Mouse (Mus musculus) layer of hippocampus, adult 2 months (tissue): Measurements from ENCODE around the gene Zfp524. TPM values are rescaled to one million over a fixed set of nuclear protein-coding genes. Genes with fewer than 3 reads are reported as not detected.

Experiments
- DNase-seq, 2 experiments: peaks; one replicate each; pipeline ENCODE4 v3.0.0; 2022; ENCODE audit warnings: low spot score in 2 of 2
- H3K27ac ChIP-seq: fragments of 200-600 bp; 2 replicates; pipeline ENCODE4 v1.8.1; 2022
- H3K4me3 ChIP-seq: fragments of 200-600 bp; 2 replicates; pipeline ENCODE4 v1.8.1; 2022; ENCODE audit warnings: mild to moderate bottlenecking
- CTCF ChIP-seq: fragments of 200-600 bp; conservative IDR thresholded peaks from 2 replicates; pipeline ENCODE4 v1.8.1; 2022; ENCODE audit warnings: antibody characterized with exemption, mild to moderate bottlenecking, moderate library complexity
- total RNA-seq, 2 experiments: library from RNA; stranded (reverse); gene quantifications; 2 replicates each; pipeline ENCODE4 v1.2.3; 2021

Zfp524 gene
- total RNA-seq, 2 experiments from 2014 or later, result 7.0 to 8.1 TPM

DNA sequence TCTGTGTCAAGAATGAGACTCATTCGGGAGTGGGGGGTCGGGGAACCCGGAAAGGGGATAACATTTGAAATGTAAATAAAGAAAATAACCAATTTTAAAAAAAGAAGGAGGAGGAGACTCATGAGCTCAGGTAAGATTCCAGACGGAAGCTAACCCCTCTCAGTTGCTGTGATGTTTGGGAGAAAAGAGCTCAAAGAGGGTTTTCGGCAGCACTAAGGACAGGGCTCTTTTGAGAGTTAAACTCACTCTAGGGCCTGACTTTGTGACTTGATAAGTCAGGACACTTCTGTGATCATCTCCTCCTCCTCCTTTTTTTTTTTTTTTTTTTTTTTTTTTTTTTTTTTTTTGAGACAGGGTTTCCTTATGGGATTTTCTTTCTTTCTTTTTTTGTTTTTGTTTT is 24.7 kb downstream of the Zfp524 start:
- no peak for DNase-seq
- Histone ChIP-seq H3K27ac (peak overlapping the region; percentile 99), H3K4me3 (peak overlapping the region; percentile 76)
- no peak for TF ChIP-seq CTCF

DNA sequence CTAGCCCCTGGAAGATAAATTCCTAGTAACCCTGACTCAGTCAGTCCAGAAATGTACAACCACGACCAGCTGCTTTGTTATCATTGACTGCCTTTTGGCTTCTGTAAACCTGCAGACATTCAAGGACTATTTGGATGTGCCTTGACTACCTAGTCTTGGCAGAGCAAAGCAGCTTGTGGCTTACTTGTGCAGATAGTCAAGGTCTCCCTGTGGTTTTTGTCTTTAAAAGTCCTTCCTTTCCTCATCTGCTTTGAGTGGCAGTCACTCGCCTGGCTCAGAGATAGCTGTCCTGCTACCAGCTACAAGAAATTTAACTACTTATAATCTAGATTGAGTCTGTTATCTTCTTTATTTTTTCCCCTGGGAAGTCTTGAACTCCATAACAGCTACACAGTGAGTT is 30.8 kb downstream of the Zfp524 start:
- no peak for DNase-seq
- TF ChIP-seq CTCF, result no peak
- Histone ChIP-seq H3K4me3 (no peak overlapping the region), H3K27ac (no peak overlapping the region)

DNA sequence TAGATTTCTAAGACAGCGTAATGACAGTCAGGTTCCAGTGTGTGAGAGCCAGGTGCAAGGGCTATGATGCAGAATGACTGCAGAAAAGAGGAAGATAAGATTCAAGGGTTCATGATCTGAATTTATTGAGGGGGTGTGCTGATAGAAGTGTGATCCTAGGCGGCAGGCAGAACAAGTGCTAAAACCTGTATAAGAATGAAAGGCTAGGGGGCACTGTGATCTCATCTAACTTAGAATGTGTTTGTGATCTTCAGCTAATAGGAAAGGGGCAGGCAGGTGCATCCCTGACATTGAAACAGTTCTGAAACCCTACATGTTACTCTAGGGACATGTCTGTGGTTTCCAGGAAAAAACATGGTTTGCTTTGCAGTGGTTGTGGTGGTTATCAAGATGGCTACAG is 31.9 kb downstream of the Zfp524 start:
- H3K27ac ChIP-seq, result no peak overlapping the region
- H3K4me3 ChIP-seq, result no peak overlapping the region
- no peak for DNase-seq
- TF ChIP-seq CTCF, result peak; percentile 65

DNA sequence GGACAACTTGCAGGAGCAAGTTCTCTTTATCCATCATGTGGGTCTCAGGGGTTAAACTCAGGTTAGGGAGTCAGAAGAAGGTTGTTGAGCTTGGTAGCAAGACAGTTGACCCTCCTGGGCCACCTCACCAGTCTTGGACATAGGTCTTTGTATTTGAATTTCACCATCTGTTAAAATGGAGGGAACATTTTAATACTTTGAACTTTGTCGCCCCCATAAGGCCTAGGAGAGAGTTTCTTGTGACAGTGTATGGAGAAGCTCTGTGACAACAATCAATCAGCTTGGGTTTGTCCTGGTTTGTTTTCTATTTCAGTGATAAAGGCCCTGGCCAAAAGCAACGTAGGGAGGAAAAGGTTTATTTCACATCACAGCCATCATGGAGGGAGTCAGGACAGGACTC is 33.1 kb downstream of the Zfp524 start:
- DNase-seq, result no peak
- H3K4me3 ChIP-seq, result no peak overlapping the region
- TF ChIP-seq CTCF, result peak; percentile 75
- no peak overlapping the region for H3K27ac ChIP-seq

DNA sequence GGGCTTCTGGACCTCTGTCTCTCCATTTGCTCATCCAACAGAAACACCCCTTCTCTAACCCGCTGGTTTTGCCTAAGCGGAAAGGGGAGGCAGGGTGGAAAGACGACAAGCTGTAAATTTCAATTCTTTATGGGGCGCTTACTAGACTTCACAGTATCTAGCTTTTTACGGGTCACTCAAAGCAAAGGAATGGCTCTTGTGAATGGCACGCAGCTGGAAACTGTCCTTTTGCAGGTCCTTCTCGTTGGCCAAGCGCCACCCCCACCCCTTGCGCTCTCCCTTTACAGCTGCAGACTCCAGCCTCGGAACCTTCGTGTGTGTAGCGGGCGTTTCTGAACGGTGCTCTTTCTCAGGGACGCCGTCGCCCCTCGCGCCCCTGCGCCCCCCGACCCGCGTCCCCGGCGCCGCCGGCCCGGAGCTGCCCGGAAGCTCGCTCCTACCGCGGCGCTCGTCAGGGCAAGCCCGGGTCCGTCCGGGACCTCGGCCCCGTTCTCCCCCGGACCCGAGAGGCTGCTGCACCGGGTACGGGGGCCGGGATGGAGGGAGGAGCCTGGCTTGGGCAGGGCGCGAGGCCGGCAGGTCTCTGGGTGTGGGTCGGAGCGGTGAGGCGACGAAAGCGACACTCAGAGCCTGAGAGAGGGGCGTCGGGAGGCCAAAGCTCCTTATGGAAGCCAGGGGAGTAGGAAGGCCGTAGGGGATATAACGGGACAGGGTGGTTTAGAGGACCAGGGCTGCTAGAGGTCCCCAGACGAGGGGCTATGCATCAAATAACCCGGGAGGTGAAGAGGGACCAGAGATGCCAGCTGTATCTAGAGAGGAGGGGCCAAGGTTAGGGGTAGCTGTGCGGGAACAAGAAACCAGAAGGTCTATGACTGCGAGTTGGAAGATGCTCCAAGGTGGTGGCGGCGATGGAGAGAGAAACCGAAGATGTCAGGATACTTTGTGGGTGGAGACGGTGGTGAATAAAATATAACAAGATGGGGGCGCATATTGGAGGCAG is 37.3 kb downstream of the Zfp524 start, which contains the start of gene Zfp580:
TSS of gene Zfp580 (plus strand) at position 346 of the 1,000 bp plus-strand sequence.
- Histone ChIP-seq H3K27ac (peak within 1 kb of the TSS; percentile 96), H3K4me3 (peak within 1 kb of the TSS; percentile 72)
- no peak for TF ChIP-seq CTCF
- DNase-seq, result peak; percentile 63 to 77

DNA sequence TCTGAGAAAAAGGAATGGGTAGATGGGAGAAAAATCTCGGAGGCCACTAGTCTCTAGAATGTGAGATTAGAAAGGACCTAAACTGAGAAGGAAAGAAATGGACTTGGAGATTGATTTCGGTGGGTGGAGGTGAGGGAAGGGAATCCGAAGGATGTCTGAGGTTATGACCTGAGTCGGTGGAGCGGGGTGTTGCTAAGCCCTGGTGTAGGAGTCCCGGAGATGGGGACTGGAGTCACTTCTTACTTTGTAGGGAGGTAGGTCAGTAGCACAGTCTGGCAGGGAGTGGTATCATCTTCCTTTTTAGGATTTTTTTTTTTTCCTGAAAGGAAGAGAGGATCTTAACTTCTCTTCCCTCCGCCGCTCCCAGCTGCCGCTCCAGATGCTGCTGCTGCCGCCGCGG is 38.2 kb downstream of the Zfp524 start:
- TF ChIP-seq CTCF, result no peak
- peak overlapping the region; percentile 96 for H3K27ac ChIP-seq

DNA sequence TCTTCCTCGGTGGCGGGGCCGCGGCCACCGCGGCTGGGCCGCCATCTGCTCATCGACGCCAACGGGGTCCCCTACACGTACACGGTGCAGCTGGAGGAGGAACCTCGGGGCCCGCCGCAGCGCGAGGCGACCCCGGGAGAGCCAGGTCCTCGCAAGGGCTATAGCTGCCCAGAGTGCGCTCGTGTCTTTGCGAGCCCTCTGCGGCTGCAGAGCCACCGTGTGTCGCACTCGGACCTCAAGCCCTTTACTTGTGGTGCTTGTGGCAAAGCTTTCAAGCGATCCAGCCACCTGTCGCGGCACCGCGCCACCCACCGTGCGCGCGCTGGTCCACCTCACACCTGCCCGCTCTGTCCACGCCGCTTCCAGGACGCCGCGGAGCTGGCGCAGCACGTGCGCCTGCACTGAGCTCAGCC is 38.7 kb downstream of the Zfp524 start:
- Histone ChIP-seq H3K27ac (peak overlapping the region; percentile 96), H3K4me3 (peak overlapping the region; percentile 72)
- TF ChIP-seq CTCF, result no peak
- no peak for DNase-seq

More for the DNA sequence above, 38.2 kb downstream of the Zfp524 start:
- no peak for DNase-seq
- H3K4me3 ChIP-seq, result peak overlapping the region; percentile 72

DNA sequence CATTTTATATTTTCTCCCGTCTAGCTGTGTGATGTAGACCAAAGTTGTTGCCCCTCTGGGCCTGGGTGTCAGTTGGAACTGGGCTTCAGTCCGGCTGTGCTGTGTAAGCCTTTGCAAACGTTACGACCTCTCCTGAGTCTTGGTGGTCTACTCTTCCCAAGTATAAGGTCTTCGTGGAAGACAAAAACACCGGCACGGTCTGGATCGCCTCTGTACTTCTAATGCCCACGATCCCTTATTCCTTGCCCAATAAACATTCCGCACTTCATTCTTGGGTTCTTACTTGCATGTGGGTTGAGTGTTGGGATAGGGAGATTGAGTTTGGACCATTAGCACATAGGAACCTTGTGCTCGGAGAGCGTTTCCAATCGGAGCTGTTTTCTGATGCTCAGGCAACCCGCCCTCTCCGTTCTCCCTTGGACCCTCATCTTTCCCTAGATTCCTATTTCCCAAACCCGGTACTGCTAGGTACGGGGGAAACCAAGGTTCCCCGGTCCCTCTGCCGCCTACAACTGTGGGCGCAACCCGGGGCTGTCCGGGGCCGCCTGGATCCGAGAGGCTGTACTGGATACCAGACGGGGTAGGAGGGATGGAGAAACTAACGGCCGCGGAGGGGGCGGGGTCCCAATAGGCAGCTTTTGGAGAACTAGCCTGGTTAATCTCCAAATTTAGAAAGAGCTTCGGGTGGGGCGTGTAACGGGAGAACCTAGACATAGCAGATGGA is 39.4 kb downstream of the Zfp524 start:
- peak in 1 of 2 experiments; percentile 68 for DNase-seq
- H3K4me3 ChIP-seq, result peak overlapping the region; percentile 72
- TF ChIP-seq CTCF, result no peak
- peak overlapping the region; percentile 96 for H3K27ac ChIP-seq

DNA sequence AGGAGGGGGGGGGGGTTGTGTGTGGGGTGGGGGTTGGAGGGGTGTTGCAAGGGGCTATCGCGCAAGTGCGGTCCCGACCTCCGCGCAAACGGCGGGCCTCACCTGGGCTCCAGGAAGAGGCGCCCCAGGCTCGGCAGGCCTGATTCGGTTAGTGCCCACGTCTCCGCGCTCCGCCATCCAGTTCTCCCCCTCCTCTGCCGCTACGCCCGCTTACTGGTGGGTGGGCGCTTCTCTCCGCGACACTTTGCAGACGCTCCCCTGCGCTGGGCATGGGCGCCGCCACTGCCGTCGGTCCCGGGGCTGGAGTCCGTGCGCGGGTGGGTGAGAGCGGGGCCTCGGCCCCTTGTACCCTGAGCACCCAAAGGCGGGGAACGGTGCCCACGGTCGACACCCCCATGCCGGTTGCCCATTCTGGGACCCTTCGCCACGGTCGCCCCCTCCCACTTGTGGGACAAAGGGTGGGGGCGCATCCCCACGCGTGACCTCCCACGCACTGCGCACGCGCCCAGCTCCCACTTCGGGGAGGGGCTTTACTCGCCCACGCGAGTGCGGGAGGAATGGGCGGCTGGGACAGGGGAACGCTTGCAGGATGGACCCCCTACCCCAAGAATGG is 42.5 kb downstream of the Zfp524 start:
- DNase-seq, result peak in 1 of 2 experiments; percentile 73
- peak overlapping the region; percentile 100 for H3K27ac ChIP-seq
- no peak for TF ChIP-seq CTCF
- peak overlapping the region; percentile 78 for H3K4me3 ChIP-seq

DNA sequence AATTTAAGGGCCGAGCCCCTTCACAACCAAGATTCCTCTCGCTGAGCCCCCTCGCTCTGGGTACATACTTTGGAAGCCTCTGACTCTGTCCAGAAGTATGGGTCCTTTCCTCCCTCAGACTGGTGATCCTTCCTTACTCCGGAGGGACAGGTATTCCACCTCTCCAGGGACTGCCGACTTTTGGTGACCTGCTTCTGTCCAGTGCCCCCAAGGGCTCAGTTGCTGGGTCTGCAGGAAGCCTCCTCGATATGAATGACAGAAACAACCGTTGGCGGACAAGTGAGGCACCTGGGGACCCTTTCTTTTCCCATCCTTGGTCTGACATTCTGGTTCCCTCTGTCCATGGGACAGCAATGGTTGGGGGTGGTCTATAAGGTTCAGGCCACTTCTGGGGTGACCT is 43.2 kb downstream of the Zfp524 start:
- no peak for TF ChIP-seq CTCF
- Histone ChIP-seq H3K27ac (peak overlapping the region; percentile 100), H3K4me3 (peak overlapping the region; percentile 78)
- DNase-seq, result no peak

DNA sequence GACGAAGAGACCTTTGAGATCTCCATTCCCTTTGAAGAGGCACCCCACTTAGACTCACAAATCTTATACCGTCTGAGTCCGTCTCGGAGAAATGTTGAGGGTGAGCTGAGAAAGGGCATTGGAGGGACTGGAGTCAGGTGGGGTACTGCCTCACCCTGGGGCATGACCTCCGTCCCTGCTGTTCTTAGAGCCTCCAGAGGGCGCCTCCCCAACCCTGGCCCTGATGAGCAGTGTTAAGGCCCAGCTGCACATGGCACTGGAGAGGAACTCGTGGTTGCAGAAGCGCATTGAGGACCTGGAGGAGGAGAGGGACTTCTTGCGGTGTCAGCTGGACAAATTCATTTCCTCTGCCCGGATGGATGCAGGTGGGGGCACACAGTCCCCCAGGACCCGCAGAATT is 43.6 kb downstream of the Zfp524 start:
- no peak for DNase-seq
- TF ChIP-seq CTCF, result peak; percentile 30
- H3K27ac ChIP-seq, result peak overlapping the region; percentile 100
- peak overlapping the region; percentile 78 for H3K4me3 ChIP-seq

DNA sequence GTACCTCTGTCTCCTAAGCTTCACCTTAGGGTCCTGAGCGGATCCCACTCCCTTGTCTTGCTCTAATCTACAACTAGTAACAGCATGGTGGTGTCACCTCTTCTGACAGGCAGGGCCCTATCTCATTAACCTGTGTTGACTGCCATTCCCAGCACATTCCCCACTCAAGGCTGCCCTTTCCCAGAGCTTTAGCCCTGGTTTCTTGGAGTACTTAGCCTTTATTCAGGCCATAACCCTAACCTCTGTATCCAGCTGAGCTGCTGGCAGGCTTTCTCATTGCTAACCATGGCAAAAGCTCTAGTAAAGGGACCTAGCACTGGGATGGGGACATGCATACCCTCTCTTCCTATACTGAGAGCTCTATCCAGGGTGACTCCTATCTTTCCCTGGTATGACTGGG is 44.4 kb downstream of the Zfp524 start:
- Histone ChIP-seq H3K4me3 (no peak overlapping the region), H3K27ac (peak overlapping the region; percentile 100; the same call in 1 of the 2 replicates)
- no peak for DNase-seq
- TF ChIP-seq CTCF, result no peak

DNA sequence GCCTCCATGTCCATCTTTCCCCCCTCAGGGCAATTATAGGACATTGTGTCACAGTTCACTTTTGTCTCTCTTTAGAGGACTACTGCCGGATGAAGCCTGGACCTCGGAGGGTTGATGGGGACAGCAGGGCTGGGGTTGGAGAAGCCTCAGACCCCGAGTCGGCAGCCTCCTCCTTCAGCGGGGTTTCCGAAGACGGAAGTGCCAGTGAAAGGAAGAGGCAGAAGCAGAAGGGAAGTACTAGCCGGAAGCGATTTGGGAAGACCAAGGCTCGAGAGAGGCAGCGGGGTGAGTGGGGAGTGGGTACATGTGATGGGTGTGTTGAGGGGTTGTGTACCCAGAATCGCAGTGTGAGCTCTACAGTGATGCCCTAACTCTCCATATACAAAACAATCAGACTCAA is 45.2 kb downstream of the Zfp524 start:
- no peak for DNase-seq
- no peak overlapping the region for H3K4me3 ChIP-seq
- no peak for TF ChIP-seq CTCF
- peak overlapping the region; percentile 100 for H3K27ac ChIP-seq
